Mouse (Mus musculus) intestine, embryonic 16.5 days (tissue): ENCODE results near the gene Plxna1. TPM values are rescaled to one million over a fixed set of nuclear protein-coding genes. Genes with fewer than 3 reads are reported as not detected.
A peak's percentile ranks its signal among the peaks of the same experiment; 100 is the strongest.

Experiments used
- ATAC-seq: fragments of 200-750 bp; cut with Nextera tagmentation; 2 replicates; pipeline ENCODE4 v1.8.0; 2017; ENCODE audit warnings: moderate TSS enrichment, moderate library complexity
- H3K27ac ChIP-seq: fragments of 300-500 bp; sonication (generic); 2 replicates; pipeline ENCODE4 v1.5.1; 2014; ENCODE audit warnings: mild to moderate bottlenecking, low read length
- H3K27me3 ChIP-seq: fragments of 300-500 bp; sonication (generic); replicated peaks from 2 replicates; pipeline ENCODE4 v1.6.1; 2014; ENCODE audit warnings: low read length, control low read depth, mixed read lengths; ENCODE audit not compliant: control insufficient read depth, insufficient read depth
- H3K36me3 ChIP-seq: fragments of 300-500 bp; sonication (generic); 2 replicates; pipeline ENCODE4 v1.6.1; 2014; ENCODE audit warnings: low read length, control low read depth; ENCODE audit not compliant: control insufficient read depth, insufficient read depth
- H3K4me1 ChIP-seq: fragments of 300-500 bp; sonication (generic); 2 replicates; pipeline ENCODE4 v1.6.1; 2014; ENCODE audit warnings: low read length, control low read depth, mixed read lengths; ENCODE audit not compliant: control insufficient read depth, insufficient read depth
- H3K4me2 ChIP-seq: fragments of 300-500 bp; sonication (generic); 2 replicates; pipeline ENCODE4 v1.6.1; 2014; ENCODE audit warnings: low read depth, low read length, control low read depth
- H3K4me3 ChIP-seq: fragments of 300-500 bp; sonication (generic); 2 replicates; pipeline ENCODE4 v1.5.1; 2014; ENCODE audit warnings: mild to moderate bottlenecking, low read length
- H3K9ac ChIP-seq: fragments of 300-500 bp; sonication (generic); 2 replicates; pipeline ENCODE4 v1.6.1; 2014; ENCODE audit warnings: low read depth, low read length
- H3K9me3 ChIP-seq: fragments of 300-500 bp; sonication (generic); 2 replicates; pipeline ENCODE4 v1.6.1; 2016; ENCODE audit warnings: low read length, control low read depth; ENCODE audit not compliant: control insufficient read depth
- WGBS: fragments of 180-500 bp; shearing (Covaris S2); extraction: QIAGEN DNeasy Blood & Tissue Kit; methylation state at CpG from one replicate; pipeline ENCODE4 v1.1.7; 2014; 5-methylcytosine and 5-hydroxymethylcytosine counted together
- polyA plus RNA-seq: library from polyadenylated mRNA; unstranded; fragments of >200 nt; fragmentation: Nextera tagmentation; extraction: Ambion mirVana; gene quantifications from 2 replicates; pipeline ENCODE4 v1.2.1, GENCODE M21; 2015

The Plxna1 gene
- polyA plus RNA-seq, result 5.4 and 6.5 TPM in 2 replicates

GRCm38 (mm10) chr6:89362281-89363106 is at the start of gene Plxna1:
Plxna1 (minus strand) TSS chr6:89362620.
- peak within 1 kb of the TSS; percentile 55 for H3K27ac ChIP-seq
- no peaks in the 10 kb centered on the region for H3K27me3 ChIP-seq
- H3K9me3 ChIP-seq, result no peaks in the 10 kb centered on the region
- WGBS, result under 1% methylated on average over 69 of the region's 110 CpGs
- peaks cover 28% of the 10 kb centered on the region for H3K4me1 ChIP-seq
- peak within 1 kb of the TSS; percentile 94 for H3K9ac ChIP-seq
- peak within 1 kb of the TSS; percentile 77 for H3K4me3 ChIP-seq
- peak within 1 kb of the TSS; percentile 98 for H3K4me2 ChIP-seq
- ATAC-seq, result peak; percentile 86
- H3K36me3 ChIP-seq, result no peaks in the 10 kb centered on the region

- WGBS, result 81% methylated on average over 1 of the region's 1 CpGs
These were observed 46.6 kb upstream of the Plxna1 start for GRCm38 (mm10) chr6:89409041-89409440.

GRCm38 (mm10) chr6:89408259-89408658 is 45.8 kb upstream of the Plxna1 start:
- Histone ChIP-seq H3K27me3 (no peaks in the 10 kb centered on the region), H3K4me2 (no peak overlapping the region), H3K27ac (no peak overlapping the region), H3K4me3 (no peak overlapping the region), H3K9ac (no peak overlapping the region), H3K4me1 (peaks cover 5% of the 10 kb centered on the region), H3K9me3 (no peaks in the 10 kb centered on the region), H3K36me3 (no peaks in the 10 kb centered on the region)
- no peak for ATAC-seq
- WGBS, result 61% methylated on average over 5 of the region's 5 CpGs

More at GRCm38 (mm10) chr6:89409041-89409440, 46.6 kb upstream of the Plxna1 start:
- Histone ChIP-seq H3K27me3 (no peaks in the 10 kb centered on the region), H3K27ac (no peak overlapping the region), H3K4me3 (no peak overlapping the region), H3K9me3 (no peaks in the 10 kb centered on the region), H3K9ac (no peak overlapping the region), H3K4me2 (no peak overlapping the region), H3K36me3 (no peaks in the 10 kb centered on the region), H3K4me1 (peaks cover 10% of the 10 kb centered on the region)
- no peak for ATAC-seq

GRCm38 (mm10) chr6:89407247-89407889 is 44.9 kb upstream of the Plxna1 start:
- Histone ChIP-seq H3K9me3 (no peaks in the 10 kb centered on the region), H3K4me3 (no peak overlapping the region), H3K9ac (no peak overlapping the region), H3K27me3 (no peaks in the 10 kb centered on the region), H3K4me2 (no peak overlapping the region), H3K27ac (no peak overlapping the region), H3K4me1 (no peaks in the 10 kb centered on the region), H3K36me3 (no peaks in the 10 kb centered on the region)
- peak; percentile 60; the same call in 1 of the 2 replicates for ATAC-seq
- 71% methylated on average over 3 of the region's 3 CpGs for WGBS

- Histone ChIP-seq H3K4me1 (no peaks in the 10 kb centered on the region), H3K27me3 (no peaks in the 10 kb centered on the region), H3K9ac (no peak overlapping the region), H3K27ac (no peak overlapping the region), H3K9me3 (no peaks in the 10 kb centered on the region), H3K4me3 (no peak overlapping the region), H3K36me3 (no peaks in the 10 kb centered on the region), H3K4me2 (no peak overlapping the region)
- ATAC-seq, result no peak
- WGBS, result 87% methylated on average over 2 of the region's 2 CpGs
These were observed 42.5 kb upstream of the Plxna1 start for GRCm38 (mm10) chr6:89404964-89405363.

- 64% methylated on average over 2 of the region's 2 CpGs for WGBS
These were observed 41.1 kb upstream of the Plxna1 start for GRCm38 (mm10) chr6:89403257-89404225.

GRCm38 (mm10) chr6:89402406-89402805 is 40.0 kb upstream of the Plxna1 start:
- Histone ChIP-seq H3K27me3 (no peaks in the 10 kb centered on the region), H3K4me2 (no peak overlapping the region), H3K4me3 (no peak overlapping the region), H3K9me3 (no peaks in the 10 kb centered on the region), H3K27ac (no peak overlapping the region), H3K9ac (no peak overlapping the region), H3K4me1 (no peaks in the 10 kb centered on the region), H3K36me3 (no peaks in the 10 kb centered on the region)
- WGBS, result 87% methylated on average over 2 of the region's 2 CpGs
- no peak for ATAC-seq

More at GRCm38 (mm10) chr6:89403257-89404225, 41.1 kb upstream of the Plxna1 start:
- H3K9me3 ChIP-seq, result no peaks in the 10 kb centered on the region
- no peaks in the 10 kb centered on the region for H3K27me3 ChIP-seq
- H3K36me3 ChIP-seq, result no peaks in the 10 kb centered on the region
- H3K9ac ChIP-seq, result no peak overlapping the region
- no peak overlapping the region for H3K4me3 ChIP-seq
- H3K4me1 ChIP-seq, result no peaks in the 10 kb centered on the region
- H3K27ac ChIP-seq, result no peak overlapping the region
- 0 out of 2 replicates have a peak, but pooled peaks have one; percentile 13 for ATAC-seq
- H3K4me2 ChIP-seq, result no peak overlapping the region

GRCm38 (mm10) chr6:89399564-89399963 is 37.1 kb upstream of the Plxna1 start:
- no peak for ATAC-seq

GRCm38 (mm10) chr6:89397919-89398318 is 35.5 kb upstream of the Plxna1 start:
- 78% methylated on average over 4 of the region's 4 CpGs for WGBS
- H3K36me3 ChIP-seq, result no peaks in the 10 kb centered on the region
- no peaks in the 10 kb centered on the region for H3K9me3 ChIP-seq
- no peak for ATAC-seq
- H3K4me3 ChIP-seq, result no peak overlapping the region
- no peak overlapping the region for H3K4me2 ChIP-seq
- H3K27me3 ChIP-seq, result no peaks in the 10 kb centered on the region
- H3K4me1 ChIP-seq, result no peaks in the 10 kb centered on the region
- H3K9ac ChIP-seq, result no peak overlapping the region
- no peak overlapping the region for H3K27ac ChIP-seq

More at GRCm38 (mm10) chr6:89399564-89399963, 37.1 kb upstream of the Plxna1 start:
- H3K27ac ChIP-seq, result no peak overlapping the region
- H3K4me1 ChIP-seq, result no peaks in the 10 kb centered on the region
- no peaks in the 10 kb centered on the region for H3K27me3 ChIP-seq
- H3K9ac ChIP-seq, result no peak overlapping the region
- 82% methylated on average over 1 of the region's 1 CpGs for WGBS
- H3K4me2 ChIP-seq, result no peak overlapping the region
- no peaks in the 10 kb centered on the region for H3K36me3 ChIP-seq
- no peak overlapping the region for H3K4me3 ChIP-seq
- H3K9me3 ChIP-seq, result no peaks in the 10 kb centered on the region
